Mouse (Mus musculus): Measurements from ENCODE around the gene Polrmt. TPM values are rescaled to one million over a fixed set of nuclear protein-coding genes. Genes with fewer than 3 reads are reported as not detected.
A peak's percentile ranks its signal among the peaks of the same experiment; 100 is the strongest.

Polrmt gene
- polyA plus RNA-seq, 1 experiment from 2014 or later = 34.9 TPM

GRCm38 (mm10) chr10:79788386-79789158, 42.2 kb upstream of the Polrmt start:
- Histone ChIP-seq H3K36me3 (ENCODE audit: control insufficient read depth, insufficient read depth, low read length) (no peaks in the 10 kb centered on the region), H3K27ac (ENCODE audit: low read depth, low read length) (no peak overlapping the region), H3K27me3 (ENCODE audit: control insufficient read depth, insufficient read depth, low read length) (no peaks in the 10 kb centered on the region; the same call in 1 of the 2 replicates), H3K4me2 (ENCODE audit: low read depth, low read length) (no peak overlapping the region), H3K4me1 (ENCODE audit: control insufficient read depth, insufficient read depth, low read length) (no peaks in the 10 kb centered on the region), H3K4me3 (ENCODE audit: low read depth, low read length) (no peak overlapping the region), H3K9me3 (ENCODE audit: control insufficient read depth, low read length) (no peaks in the 10 kb centered on the region), H3K9ac (replicated peaks; ENCODE audit: low read depth, low read length) (no peak overlapping the region)
- WGBS = 35% methylated on average over 7 of the region's 7 CpGs
- ATAC-seq (ENCODE audit: low read depth) = 0 out of 2 replicates have a peak, but pooled peaks have one; percentile 12

DNA sequence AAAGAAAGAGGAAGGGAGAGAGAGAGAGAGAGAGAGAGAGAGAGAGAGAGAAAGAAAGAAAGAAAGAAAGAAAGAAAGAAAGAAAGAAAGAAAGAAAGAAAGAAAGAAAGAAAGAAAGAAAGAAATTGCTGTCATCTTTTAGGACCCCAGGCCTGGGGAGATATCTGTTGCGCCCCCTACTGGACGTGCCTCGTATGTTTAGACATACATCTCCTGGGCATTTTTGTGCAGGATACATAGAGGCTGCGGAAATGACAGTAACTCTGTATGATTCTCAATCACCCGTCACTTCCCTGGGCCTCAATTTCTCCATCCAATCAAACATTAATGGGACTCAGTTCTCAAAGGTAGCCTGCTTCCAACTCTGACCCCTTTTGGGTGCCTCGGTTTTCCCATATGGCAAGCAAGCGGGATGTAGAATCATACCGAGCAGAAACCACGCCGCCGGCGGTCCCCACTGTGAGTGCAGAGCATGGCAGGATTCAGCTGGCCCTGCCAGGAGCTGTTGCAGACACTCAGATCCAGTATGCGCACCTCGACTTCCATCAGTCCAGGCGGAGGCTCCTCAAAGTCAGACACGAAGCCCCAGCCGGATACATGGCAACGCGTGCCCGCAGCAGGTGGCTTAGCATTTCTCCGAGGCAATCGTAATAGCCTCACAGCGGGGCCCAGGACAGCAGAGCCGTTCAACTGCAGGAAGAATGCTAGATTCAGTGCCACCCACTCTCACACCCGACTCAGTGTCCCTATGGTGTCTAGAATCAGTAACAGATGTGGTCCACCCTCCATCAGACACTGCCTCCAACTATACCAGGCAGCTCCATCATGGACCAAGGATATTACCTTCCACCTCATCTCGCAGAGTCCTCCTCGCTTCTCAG, 37.8 kb upstream of the Polrmt start:
- Histone ChIP-seq H3K4me2 (ENCODE audit: low read depth, low read length) (no peak overlapping the region), H3K4me3 (ENCODE audit: low read depth, low read length) (no peak overlapping the region), H3K9ac (replicated peaks; ENCODE audit: low read depth, low read length) (no peak overlapping the region), H3K27ac (ENCODE audit: low read depth, low read length) (no peak overlapping the region), H3K27me3 (ENCODE audit: control insufficient read depth, insufficient read depth, low read length) (peaks cover 2% of the 10 kb centered on the region; the same call in 1 of the 2 replicates), H3K36me3 (ENCODE audit: control insufficient read depth, insufficient read depth, low read length) (no peaks in the 10 kb centered on the region), H3K9me3 (ENCODE audit: control insufficient read depth, low read length) (no peaks in the 10 kb centered on the region), H3K4me1 (ENCODE audit: control insufficient read depth, insufficient read depth, low read length) (no peaks in the 10 kb centered on the region)
- ATAC-seq (ENCODE audit: low read depth) = no peak
- 30% methylated on average over 27 of the region's 27 CpGs for WGBS

- 68% methylated on average over 7 of the region's 7 CpGs for WGBS
Observed at GRCm38 (mm10) chr10:79783050-79783449, 36.7 kb upstream of the Polrmt start.

DNA sequence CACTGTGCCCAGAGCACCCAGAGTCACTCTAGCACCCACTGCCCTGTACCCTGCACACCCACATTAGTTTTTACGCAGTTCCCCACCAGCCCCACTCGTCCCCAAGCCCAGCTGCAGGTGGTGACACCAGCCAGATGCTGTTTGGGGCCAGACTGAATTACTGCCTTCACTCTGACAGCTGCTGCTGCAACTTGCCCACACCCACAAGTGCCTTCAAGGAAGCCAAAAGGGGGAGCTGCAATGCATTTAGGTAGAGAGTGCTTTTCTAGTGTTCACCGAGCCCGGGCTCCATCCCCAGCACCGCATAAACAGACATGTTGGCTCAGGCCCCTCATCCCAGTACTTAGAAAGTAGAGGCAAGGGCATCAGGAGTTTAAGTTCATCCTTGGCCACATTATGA, 35.6 kb upstream of the Polrmt start:
- peaks cover 6% of the 10 kb centered on the region for H3K27me3 ChIP-seq (ENCODE audit: control insufficient read depth, insufficient read depth, low read length)
- no peaks in the 10 kb centered on the region for H3K9me3 ChIP-seq (ENCODE audit: control insufficient read depth, low read length)
- H3K4me3 ChIP-seq (ENCODE audit: low read depth, low read length) = no peak overlapping the region
- peaks cover 3% of the 10 kb centered on the region; the same call in 1 of the 2 replicates for H3K4me1 ChIP-seq (ENCODE audit: control insufficient read depth, insufficient read depth, low read length)
- 53% methylated on average over 5 of the region's 5 CpGs for WGBS
- ATAC-seq (ENCODE audit: low read depth) = no peak
- H3K4me2 ChIP-seq (ENCODE audit: low read depth, low read length) = no peak overlapping the region
- no peaks in the 10 kb centered on the region for H3K36me3 ChIP-seq (ENCODE audit: control insufficient read depth, insufficient read depth, low read length)
- no peak overlapping the region for H3K9ac ChIP-seq (replicated peaks; ENCODE audit: low read depth, low read length)
- no peak overlapping the region for H3K27ac ChIP-seq (ENCODE audit: low read depth, low read length)

More at GRCm38 (mm10) chr10:79783050-79783449, 36.7 kb upstream of the Polrmt start:
- Histone ChIP-seq H3K27me3 (ENCODE audit: control insufficient read depth, insufficient read depth, low read length) (peaks cover 2% of the 10 kb centered on the region; the same call in 1 of the 2 replicates), H3K27ac (ENCODE audit: low read depth, low read length) (no peak overlapping the region), H3K4me2 (ENCODE audit: low read depth, low read length) (no peak overlapping the region), H3K9ac (replicated peaks; ENCODE audit: low read depth, low read length) (no peak overlapping the region), H3K36me3 (ENCODE audit: control insufficient read depth, insufficient read depth, low read length) (no peaks in the 10 kb centered on the region), H3K9me3 (ENCODE audit: control insufficient read depth, low read length) (no peaks in the 10 kb centered on the region), H3K4me1 (ENCODE audit: control insufficient read depth, insufficient read depth, low read length) (no peaks in the 10 kb centered on the region), H3K4me3 (ENCODE audit: low read depth, low read length) (no peak overlapping the region)
- no peak for ATAC-seq (ENCODE audit: low read depth)

DNA sequence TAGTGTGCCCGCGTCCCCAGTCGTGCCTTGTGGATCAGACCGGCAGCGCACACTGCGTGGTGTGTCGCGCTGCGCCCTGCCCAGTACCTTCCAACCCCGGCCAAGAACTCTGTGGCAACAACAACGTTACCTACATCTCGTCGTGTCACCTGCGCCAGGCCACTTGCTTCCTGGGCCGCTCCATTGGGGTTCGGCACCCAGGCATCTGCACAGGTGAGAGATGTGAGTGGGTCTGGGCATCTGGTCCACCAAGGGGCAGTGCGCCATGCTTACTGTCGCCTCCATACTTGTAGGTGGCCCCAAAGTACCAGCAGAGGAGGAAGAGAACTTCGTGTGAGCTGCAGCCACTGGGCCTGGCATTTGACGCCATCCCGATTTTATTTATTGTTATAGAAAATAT, 34.8 kb upstream of the Polrmt start:
- Histone ChIP-seq H3K4me1 (ENCODE audit: control insufficient read depth, insufficient read depth, low read length) (peaks cover 3% of the 10 kb centered on the region; the same call in 1 of the 2 replicates), H3K4me3 (ENCODE audit: low read depth, low read length) (no peak overlapping the region), H3K4me2 (ENCODE audit: low read depth, low read length) (peak overlapping the region; percentile 64), H3K9ac (replicated peaks; ENCODE audit: low read depth, low read length) (no peak overlapping the region), H3K27ac (ENCODE audit: low read depth, low read length) (no peak overlapping the region), H3K27me3 (ENCODE audit: control insufficient read depth, insufficient read depth, low read length) (peaks cover 8% of the 10 kb centered on the region), H3K9me3 (ENCODE audit: control insufficient read depth, low read length) (no peaks in the 10 kb centered on the region), H3K36me3 (ENCODE audit: control insufficient read depth, insufficient read depth, low read length) (no peaks in the 10 kb centered on the region)
- peak; percentile 3; the same call in 1 of the 2 replicates for ATAC-seq (ENCODE audit: low read depth)
- 28% methylated on average over 21 of the region's 21 CpGs for WGBS

- no peaks in the 10 kb centered on the region for H3K9me3 ChIP-seq (ENCODE audit: control insufficient read depth, low read length)
Observed at GRCm38 (mm10) chr10:79780664-79781015, 34.3 kb upstream of the Polrmt start.

DNA sequence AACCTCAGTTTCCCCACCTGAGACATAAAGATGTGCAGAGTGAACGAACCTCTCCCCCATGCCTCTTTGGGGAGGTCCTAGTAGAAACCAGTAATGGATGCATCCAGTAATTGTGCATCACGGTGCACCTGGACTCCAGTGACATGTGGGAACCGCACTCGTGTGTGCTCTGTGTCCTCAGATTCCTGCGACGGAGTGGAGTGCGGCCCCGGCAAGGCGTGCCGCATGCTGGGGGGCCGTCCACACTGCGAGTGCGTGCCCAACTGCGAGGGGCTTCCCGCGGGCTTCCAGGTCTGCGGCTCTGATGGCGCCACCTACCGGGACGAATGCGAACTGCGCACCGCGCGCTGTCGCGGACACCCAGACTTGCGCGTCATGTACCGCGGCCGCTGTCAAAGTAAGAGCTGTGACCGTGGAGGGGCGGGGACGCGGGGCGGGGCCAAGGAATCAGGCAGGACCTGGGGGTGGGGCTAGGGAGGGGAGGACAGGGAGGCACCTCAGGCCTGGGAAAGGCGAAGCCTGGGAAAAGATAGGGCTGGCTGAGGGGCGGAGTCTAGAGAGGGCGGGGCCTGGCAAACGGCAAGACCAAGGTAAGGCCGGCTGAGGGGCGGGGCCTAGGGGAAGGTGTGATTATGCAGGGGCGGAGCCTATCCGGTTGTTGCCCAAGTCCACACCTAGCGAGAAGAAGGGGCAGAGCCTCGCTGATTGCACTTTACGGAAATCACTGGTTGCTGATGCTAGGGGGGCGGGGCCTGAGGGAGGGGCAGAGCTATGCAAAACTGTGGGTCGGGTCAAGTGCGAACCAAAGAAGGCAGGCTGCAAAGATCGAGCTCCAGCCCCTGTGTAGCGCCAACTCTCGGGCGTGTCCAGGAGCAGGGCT, 33.6 kb upstream of the Polrmt start:
- Histone ChIP-seq H3K4me3 (ENCODE audit: low read depth, low read length) (peak overlapping the region; percentile 35), H3K4me2 (ENCODE audit: low read depth, low read length) (peak overlapping the region; percentile 64), H3K27ac (ENCODE audit: low read depth, low read length) (no peak overlapping the region), H3K27me3 (ENCODE audit: control insufficient read depth, insufficient read depth, low read length) (peaks cover 8% of the 10 kb centered on the region), H3K9ac (replicated peaks; ENCODE audit: low read depth, low read length) (no peak overlapping the region), H3K36me3 (ENCODE audit: control insufficient read depth, insufficient read depth, low read length) (no peaks in the 10 kb centered on the region), H3K4me1 (ENCODE audit: control insufficient read depth, insufficient read depth, low read length) (peaks cover 3% of the 10 kb centered on the region; the same call in 1 of the 2 replicates), H3K9me3 (ENCODE audit: control insufficient read depth, low read length) (no peaks in the 10 kb centered on the region)
- WGBS = 2% methylated on average over 55 of the region's 55 CpGs
- ATAC-seq (ENCODE audit: low read depth) = peak; percentile 92

More at GRCm38 (mm10) chr10:79780664-79781015, 34.3 kb upstream of the Polrmt start:
- peaks cover 8% of the 10 kb centered on the region for H3K27me3 ChIP-seq (ENCODE audit: control insufficient read depth, insufficient read depth, low read length)
- H3K36me3 ChIP-seq (ENCODE audit: control insufficient read depth, insufficient read depth, low read length) = no peaks in the 10 kb centered on the region
- H3K4me2 ChIP-seq (ENCODE audit: low read depth, low read length) = peak overlapping the region; percentile 64
- H3K4me1 ChIP-seq (ENCODE audit: control insufficient read depth, insufficient read depth, low read length) = peaks cover 3% of the 10 kb centered on the region; the same call in 1 of the 2 replicates
- peak; percentile 50 for ATAC-seq (ENCODE audit: low read depth)
- H3K27ac ChIP-seq (ENCODE audit: low read depth, low read length) = no peak overlapping the region
- H3K4me3 ChIP-seq (ENCODE audit: low read depth, low read length) = peak overlapping the region; percentile 35
- no peak overlapping the region for H3K9ac ChIP-seq (replicated peaks; ENCODE audit: low read depth, low read length)
- whole genome bisulfite sequencing = 0% methylated on average over 13 of the region's 13 CpGs

DNA sequence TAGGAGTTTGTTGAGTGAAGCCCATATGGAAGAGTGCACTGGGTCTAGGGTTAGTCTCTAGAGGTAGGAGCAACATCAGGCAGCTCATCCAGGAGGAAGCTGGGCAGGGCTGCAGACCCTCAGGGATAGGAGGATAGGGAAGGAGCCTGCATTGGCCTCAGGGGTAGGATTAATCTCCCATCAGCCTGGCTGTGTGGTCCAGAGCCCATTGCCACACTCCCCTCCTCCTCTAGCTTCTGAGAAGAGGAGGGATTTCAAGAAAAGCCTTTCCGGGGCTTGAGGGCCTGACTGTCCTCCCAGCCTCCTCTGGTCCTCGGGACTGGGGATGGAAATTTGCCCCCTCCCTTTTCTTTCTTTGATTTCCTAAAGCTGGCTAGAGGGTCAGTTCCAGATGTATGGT, 32.8 kb upstream of the Polrmt start:
- H3K27ac ChIP-seq (ENCODE audit: low read depth, low read length) = no peak overlapping the region
- 24% methylated on average over 2 of the region's 2 CpGs for WGBS
- H3K9ac ChIP-seq (replicated peaks; ENCODE audit: low read depth, low read length) = no peak overlapping the region
- peaks cover 8% of the 10 kb centered on the region for H3K27me3 ChIP-seq (ENCODE audit: control insufficient read depth, insufficient read depth, low read length)
- ATAC-seq (ENCODE audit: low read depth) = no peak
- H3K36me3 ChIP-seq (ENCODE audit: control insufficient read depth, insufficient read depth, low read length) = no peaks in the 10 kb centered on the region
- H3K4me1 ChIP-seq (ENCODE audit: control insufficient read depth, insufficient read depth, low read length) = peaks cover 3% of the 10 kb centered on the region; the same call in 1 of the 2 replicates
- H3K4me3 ChIP-seq (ENCODE audit: low read depth, low read length) = no peak overlapping the region
- no peak overlapping the region for H3K4me2 ChIP-seq (ENCODE audit: low read depth, low read length)
- H3K9me3 ChIP-seq (ENCODE audit: control insufficient read depth, low read length) = no peaks in the 10 kb centered on the region

All from neural tube, embryonic 14.5 days (tissue).